Mouse (Mus musculus) embryonic facial prominence, embryonic 13.5 days (tissue): ENCODE measurements around the gene Ankrd12. TPM values are rescaled to one million over a fixed set of nuclear protein-coding genes. Genes with fewer than 3 reads are reported as not detected.

Source experiments
- ATAC-seq: fragments of 200-750 bp; cut with Nextera tagmentation; 2 replicates; pipeline ENCODE4 v1.8.0; 2017; ENCODE audit warnings: low read depth; ENCODE audit not compliant: insufficient number of reproducible peaks, insufficient read depth, low FRiP score, low TSS enrichment
- H3K27ac ChIP-seq: fragments of 300-500 bp; sonication (generic); 2 replicates; pipeline ENCODE4 v1.5.1; 2015; ENCODE audit warnings: moderate library complexity, mild to moderate bottlenecking, inconsistent platforms
- H3K27me3 ChIP-seq: fragments of 300-500 bp; sonication (generic); 2 replicates; pipeline ENCODE4 v1.6.1; 2015; ENCODE audit warnings: mild to moderate bottlenecking, inconsistent platforms
- H3K36me3 ChIP-seq: fragments of 300-500 bp; sonication (generic); 2 replicates; pipeline ENCODE4 v1.6.1; 2015; ENCODE audit warnings: mild to moderate bottlenecking, inconsistent platforms
- H3K4me1 ChIP-seq: fragments of 300-500 bp; sonication (generic); 2 replicates; pipeline ENCODE4 v1.6.1; 2015; ENCODE audit warnings: inconsistent platforms
- H3K4me2 ChIP-seq: fragments of 300-500 bp; sonication (generic); 2 replicates; pipeline ENCODE4 v1.6.1; 2015; ENCODE audit warnings: moderate library complexity, mild to moderate bottlenecking, inconsistent platforms
- H3K4me3 ChIP-seq: fragments of 300-500 bp; sonication (generic); 2 replicates; pipeline ENCODE4 v1.5.1; 2015; ENCODE audit warnings: mild to moderate bottlenecking, inconsistent platforms
- H3K9ac ChIP-seq: fragments of 300-500 bp; sonication (generic); 2 replicates; pipeline ENCODE4 v1.6.1; 2015; ENCODE audit warnings: mild to moderate bottlenecking, inconsistent platforms
- H3K9me3 ChIP-seq: fragments of 300-500 bp; sonication (generic); 2 replicates; pipeline ENCODE4 v1.6.1; 2016; ENCODE audit warnings: inconsistent platforms
- WGBS: fragments of 180-500 bp; shearing (Covaris S2); methylation state at CpG from one replicate; pipeline ENCODE4 v1.1.7; 2015; ENCODE audit warnings: mixed read lengths; 5-methylcytosine and 5-hydroxymethylcytosine counted together
- polyA plus RNA-seq: library from polyadenylated mRNA; unstranded; fragments of >200 nt; fragmentation: Nextera tagmentation; extraction: Ambion mirVana; gene quantifications from 2 replicates; pipeline ENCODE4 v1.2.1, GENCODE M21; 2015

Gene Ankrd12
- polyA plus RNA-seq, 1 experiment from 2014 or later = 41.4 TPM

DNA sequence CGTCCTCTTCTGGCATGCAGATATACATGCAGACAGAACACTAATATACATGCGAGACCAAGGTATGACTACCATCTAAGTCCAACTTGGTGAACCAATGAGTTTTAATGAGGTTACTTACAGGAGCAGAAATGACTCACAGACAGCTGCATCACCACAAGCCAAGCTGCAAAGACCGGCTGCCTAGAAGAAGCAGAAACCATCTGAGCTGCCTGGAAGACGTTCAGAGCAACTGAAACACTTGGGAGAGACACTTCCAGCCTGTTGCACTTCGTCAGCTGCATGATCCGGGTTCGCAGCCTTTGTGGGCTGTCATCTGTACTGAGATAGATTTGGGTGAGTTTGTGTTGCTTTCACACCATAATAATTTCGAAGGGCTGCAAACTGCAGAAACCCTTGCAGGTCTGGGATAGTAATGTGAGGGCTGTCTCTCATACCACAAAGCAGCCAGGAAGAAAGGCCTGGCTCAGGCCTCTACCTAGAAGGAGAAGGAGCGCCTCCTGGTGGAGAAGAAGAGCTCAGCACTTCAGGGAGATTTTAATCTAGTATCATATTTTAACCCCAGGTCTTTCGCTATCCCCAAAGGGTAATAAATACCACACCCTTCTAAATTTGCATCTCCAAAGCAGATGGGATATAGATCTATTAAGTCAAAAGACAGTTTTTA lies 29.8 kb upstream of the Ankrd12 start:
- no peaks in the 10 kb centered on the region for H3K27me3 ChIP-seq
- H3K27ac ChIP-seq = no peak overlapping the region
- H3K4me1 ChIP-seq = peaks cover 4% of the 10 kb centered on the region
- no peak overlapping the region for H3K4me2 ChIP-seq
- 53% methylated on average over 10 of the region's 10 CpGs for WGBS
- H3K9ac ChIP-seq = peak overlapping the region; percentile 36; the same call in 1 of the 2 replicates
- H3K4me3 ChIP-seq = no peak overlapping the region
- H3K36me3 ChIP-seq = no peaks in the 10 kb centered on the region
- H3K9me3 ChIP-seq = no peaks in the 10 kb centered on the region
- no peak for ATAC-seq

DNA sequence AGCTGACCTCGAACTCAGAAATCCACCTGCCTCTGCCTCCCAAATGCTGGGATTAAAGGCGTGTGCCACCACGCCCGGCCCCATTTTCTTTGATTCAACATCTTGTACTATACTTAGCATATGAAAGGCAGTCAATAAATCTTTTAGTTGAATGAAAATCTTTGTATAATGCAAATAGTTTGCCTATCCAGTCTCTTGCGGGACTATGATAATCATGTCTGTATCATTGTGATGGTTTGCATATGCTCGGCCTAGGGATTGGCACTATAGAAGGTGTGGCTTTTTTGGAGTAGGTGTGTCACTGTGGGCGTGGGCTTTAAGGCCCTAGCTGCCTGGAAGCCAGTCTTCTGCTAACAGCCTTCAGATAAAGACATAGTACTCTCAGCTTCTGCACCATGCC lies 27.2 kb upstream of the Ankrd12 start:
- peaks cover 15% of the 10 kb centered on the region for H3K4me1 ChIP-seq
- H3K4me2 ChIP-seq = no peak overlapping the region
- no peak overlapping the region for H3K4me3 ChIP-seq
- H3K36me3 ChIP-seq = no peaks in the 10 kb centered on the region
- H3K9me3 ChIP-seq = no peaks in the 10 kb centered on the region
- WGBS = 86% methylated on average over 7 of the region's 7 CpGs
- H3K27ac ChIP-seq = no peak overlapping the region
- H3K27me3 ChIP-seq = no peaks in the 10 kb centered on the region
- ATAC-seq = no peak
- no peak overlapping the region for H3K9ac ChIP-seq

DNA sequence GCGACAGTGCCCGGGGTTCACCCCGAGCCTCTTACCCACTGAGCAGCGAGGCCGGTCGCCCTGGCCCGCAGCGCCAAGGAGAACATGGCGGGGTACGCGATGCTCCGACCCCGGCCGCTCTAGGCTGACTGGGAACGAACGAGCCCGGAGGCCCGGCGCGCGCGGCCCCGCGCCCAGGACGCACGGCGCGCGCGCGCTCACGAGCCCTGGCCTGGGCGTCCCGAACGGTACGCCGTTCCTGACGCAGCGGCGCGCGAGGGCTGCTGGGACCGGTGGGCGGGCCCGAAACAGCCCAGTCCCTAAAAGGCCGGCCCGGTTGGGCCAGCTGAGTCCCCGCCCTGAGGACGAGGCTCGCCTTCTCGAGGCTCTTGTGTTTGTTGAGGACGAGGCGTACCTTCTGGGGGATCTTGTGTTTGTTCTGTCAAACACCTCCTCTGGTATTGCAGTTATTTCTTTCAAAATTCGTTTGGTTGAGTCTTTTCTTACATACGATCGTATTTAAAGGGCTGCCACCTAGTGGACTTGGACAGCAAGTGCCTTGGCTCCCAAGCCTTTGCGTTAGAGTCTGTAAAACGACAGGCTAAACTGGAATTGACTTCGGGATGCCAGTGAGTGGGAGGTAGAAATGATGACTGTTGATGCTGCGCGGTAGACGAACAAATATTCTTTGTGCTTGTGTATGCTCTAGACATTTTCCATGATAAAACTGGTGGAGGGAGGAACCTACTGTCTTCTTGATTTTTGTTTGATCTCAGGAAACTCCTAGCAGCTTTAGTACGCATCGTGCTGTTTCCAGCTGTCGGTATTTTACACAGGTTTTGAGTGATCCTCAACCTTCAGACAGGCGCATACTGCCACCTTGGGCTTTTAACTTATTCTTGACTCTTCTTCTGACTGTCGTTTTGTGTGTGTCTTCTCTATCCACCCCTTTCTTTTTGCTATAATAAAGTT lies 24.8 kb upstream of the Ankrd12 start, which contains the start of gene Ndufv2:
TSS of gene Ndufv2 (minus strand) at position 180 of the 951 bp plus-strand sequence.
- no peaks in the 10 kb centered on the region for H3K9me3 ChIP-seq
- H3K27ac ChIP-seq = peak within 1 kb of the TSS; percentile 94
- no peaks in the 10 kb centered on the region for H3K27me3 ChIP-seq
- ATAC-seq = peak; percentile 98
- H3K4me1 ChIP-seq = peaks cover 23% of the 10 kb centered on the region
- H3K36me3 ChIP-seq = peaks cover 5% of the 10 kb centered on the region; the same call in 1 of the 2 replicates
- H3K4me2 ChIP-seq = peak within 1 kb of the TSS; percentile 95
- H3K4me3 ChIP-seq = peak within 1 kb of the TSS; percentile 91
- peak within 1 kb of the TSS; percentile 96 for H3K9ac ChIP-seq
- WGBS = under 1% methylated on average over 67 of the region's 67 CpGs

DNA sequence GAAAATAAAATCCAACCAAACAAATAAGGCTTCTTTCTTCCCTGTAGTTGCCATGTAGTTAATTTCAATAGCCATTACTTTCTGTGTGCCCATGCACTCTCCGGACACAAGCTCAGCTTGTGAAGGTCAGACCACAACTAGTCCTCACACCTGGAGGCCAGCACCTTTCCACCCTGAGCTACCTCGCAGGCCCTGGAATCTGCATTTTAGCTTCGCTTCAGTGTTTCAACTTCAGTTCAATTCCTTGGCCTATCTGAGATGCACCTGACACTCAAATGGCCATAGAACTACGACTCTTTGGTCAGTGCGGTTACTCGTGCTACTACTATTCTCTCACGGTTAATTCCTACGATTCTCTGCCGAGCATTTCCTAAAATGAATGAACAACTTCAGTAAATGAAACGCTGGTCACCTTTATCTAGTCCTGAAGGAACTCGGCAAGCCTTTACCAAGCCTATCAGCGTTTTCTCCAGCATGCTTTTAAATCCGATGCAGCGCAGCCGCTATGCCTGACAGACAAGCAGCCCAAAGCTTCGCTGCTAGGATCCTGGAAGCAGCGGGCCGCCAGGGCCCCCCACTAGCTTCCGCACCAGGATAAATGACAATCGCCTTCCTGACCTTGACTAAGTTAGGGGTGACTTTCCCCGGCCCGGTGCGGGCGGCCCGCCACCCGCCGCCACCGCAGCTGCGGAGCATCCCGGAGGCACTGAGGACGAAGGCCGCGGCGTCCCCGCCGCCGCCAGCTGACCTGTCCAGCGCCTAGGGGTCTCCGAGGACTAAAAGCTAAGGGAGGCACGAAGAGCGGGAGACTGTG lies 23.9 kb upstream of the Ankrd12 start:
- Histone ChIP-seq H3K27me3 (no peaks in the 10 kb centered on the region), H3K4me3 (peak overlapping the region; percentile 91), H3K9me3 (no peaks in the 10 kb centered on the region), H3K9ac (peak overlapping the region; percentile 96), H3K36me3 (peaks cover 5% of the 10 kb centered on the region; the same call in 1 of the 2 replicates), H3K4me2 (peak overlapping the region; percentile 95), H3K4me1 (peaks cover 23% of the 10 kb centered on the region), H3K27ac (peak overlapping the region; percentile 94)
- ATAC-seq = no peak
- under 1% methylated on average over 41 of the region's 41 CpGs for WGBS

DNA sequence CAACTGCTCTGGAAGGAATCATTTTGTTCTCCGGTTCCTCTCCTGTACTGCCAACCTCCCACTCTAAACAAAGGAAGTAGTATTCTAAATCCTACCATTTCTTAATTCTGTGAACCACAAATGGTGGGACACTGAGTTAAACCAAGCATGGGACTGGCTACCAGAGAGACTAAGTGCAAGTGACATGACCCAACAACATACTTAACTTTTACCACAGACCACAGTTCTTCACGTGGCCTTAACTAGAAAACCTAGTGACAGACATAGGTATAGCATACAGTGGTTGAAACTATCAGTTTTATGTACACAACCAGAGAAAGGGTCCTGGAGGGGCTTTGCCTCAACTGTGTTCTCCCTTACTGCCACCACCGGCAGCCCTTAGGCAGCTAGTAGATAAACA lies 15.8 kb upstream of the Ankrd12 start:
- H3K27ac ChIP-seq = no peak overlapping the region; the same call in 1 of the 2 replicates
- no peak overlapping the region for H3K4me3 ChIP-seq
- no peak overlapping the region for H3K4me2 ChIP-seq
- 73% methylated on average over 3 of the region's 3 CpGs for WGBS
- no peak overlapping the region for H3K9ac ChIP-seq
- H3K9me3 ChIP-seq = no peaks in the 10 kb centered on the region
- H3K36me3 ChIP-seq = peaks cover 32% of the 10 kb centered on the region
- no peaks in the 10 kb centered on the region for H3K27me3 ChIP-seq
- peaks cover 14% of the 10 kb centered on the region; the same call in 1 of the 2 replicates for H3K4me1 ChIP-seq
- ATAC-seq = no peak

DNA sequence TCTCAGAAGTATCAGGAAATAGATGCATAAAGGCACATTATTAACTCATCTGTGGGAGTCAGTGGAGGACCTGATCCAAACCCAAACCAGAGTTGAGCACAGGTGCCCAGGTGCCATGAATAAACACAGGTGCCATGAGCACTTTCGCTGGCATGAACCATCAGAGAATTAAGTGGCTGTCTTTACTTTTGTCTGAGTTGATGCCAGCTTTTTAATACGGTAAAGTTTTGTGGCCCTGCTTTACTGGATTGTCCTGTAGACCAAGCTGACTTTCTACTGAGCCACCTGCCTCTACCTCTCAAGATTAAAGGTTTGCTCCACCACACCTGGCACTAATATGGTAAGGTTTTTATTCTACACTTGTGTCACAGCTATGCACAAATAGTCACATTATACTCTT lies 15.2 kb upstream of the Ankrd12 start:
- peaks cover 32% of the 10 kb centered on the region for H3K36me3 ChIP-seq
- H3K27ac ChIP-seq = no peak overlapping the region
- peaks cover 11% of the 10 kb centered on the region; the same call in 1 of the 2 replicates for H3K4me1 ChIP-seq
- WGBS = 93% methylated on average over 2 of the region's 2 CpGs
- H3K4me2 ChIP-seq = no peak overlapping the region
- H3K9ac ChIP-seq = no peak overlapping the region
- no peak for ATAC-seq
- no peaks in the 10 kb centered on the region for H3K9me3 ChIP-seq
- H3K27me3 ChIP-seq = no peaks in the 10 kb centered on the region
- H3K4me3 ChIP-seq = no peak overlapping the region

DNA sequence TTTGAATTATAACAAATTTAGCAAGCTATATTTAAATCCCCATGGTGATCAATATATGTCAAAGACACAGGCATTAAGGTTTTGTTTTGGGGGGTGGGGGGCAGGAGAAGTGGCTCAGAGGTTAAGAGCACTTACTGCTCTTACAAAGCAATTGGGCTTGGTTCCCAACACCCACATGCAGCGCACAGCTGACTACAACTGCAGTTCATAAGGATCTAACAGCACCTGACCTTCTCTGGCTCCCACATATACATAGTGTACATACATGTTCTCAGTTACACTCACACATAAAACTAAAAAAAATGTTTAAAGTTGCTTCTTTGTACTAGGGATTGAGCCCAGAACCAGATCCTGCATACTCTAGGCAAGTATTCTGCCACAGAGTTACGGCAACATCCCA lies 14.5 kb upstream of the Ankrd12 start:
- peaks cover 37% of the 10 kb centered on the region for H3K36me3 ChIP-seq
- 87% methylated on average over 2 of the region's 2 CpGs for WGBS
- no peaks in the 10 kb centered on the region for H3K9me3 ChIP-seq
- no peak overlapping the region for H3K4me3 ChIP-seq
- no peak overlapping the region for H3K4me2 ChIP-seq
- H3K27me3 ChIP-seq = no peaks in the 10 kb centered on the region
- no peak for ATAC-seq
- no peak overlapping the region for H3K27ac ChIP-seq
- H3K9ac ChIP-seq = no peak overlapping the region
- peaks cover 11% of the 10 kb centered on the region; the same call in 1 of the 2 replicates for H3K4me1 ChIP-seq

DNA sequence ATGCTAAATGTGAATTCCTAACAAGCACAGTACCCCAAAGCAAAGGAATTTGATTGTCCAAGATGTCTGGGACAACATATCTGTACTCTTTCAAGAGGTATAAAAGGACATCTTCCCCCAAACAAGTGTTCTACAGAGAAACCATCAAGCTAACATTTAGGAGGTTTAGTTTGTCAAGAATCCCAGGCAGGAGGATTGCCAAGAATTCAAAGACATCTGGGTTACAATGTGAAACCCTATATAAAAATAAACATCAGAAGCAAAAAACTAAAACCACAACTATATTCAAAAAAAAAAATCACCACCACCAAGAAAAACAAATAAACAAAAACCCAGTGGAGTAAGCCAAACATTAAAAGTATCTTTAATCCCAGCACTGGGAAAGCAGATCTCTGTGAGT lies 13.4 kb upstream of the Ankrd12 start:
- no peaks in the 10 kb centered on the region for H3K27me3 ChIP-seq
- no peaks in the 10 kb centered on the region for H3K9me3 ChIP-seq
- H3K4me3 ChIP-seq = no peak overlapping the region
- no peak overlapping the region for H3K9ac ChIP-seq
- no peak overlapping the region for H3K27ac ChIP-seq
- no peak for ATAC-seq
- H3K4me2 ChIP-seq = no peak overlapping the region
- peaks cover 11% of the 10 kb centered on the region; the same call in 1 of the 2 replicates for H3K4me1 ChIP-seq
- H3K36me3 ChIP-seq = peaks cover 48% of the 10 kb centered on the region

DNA sequence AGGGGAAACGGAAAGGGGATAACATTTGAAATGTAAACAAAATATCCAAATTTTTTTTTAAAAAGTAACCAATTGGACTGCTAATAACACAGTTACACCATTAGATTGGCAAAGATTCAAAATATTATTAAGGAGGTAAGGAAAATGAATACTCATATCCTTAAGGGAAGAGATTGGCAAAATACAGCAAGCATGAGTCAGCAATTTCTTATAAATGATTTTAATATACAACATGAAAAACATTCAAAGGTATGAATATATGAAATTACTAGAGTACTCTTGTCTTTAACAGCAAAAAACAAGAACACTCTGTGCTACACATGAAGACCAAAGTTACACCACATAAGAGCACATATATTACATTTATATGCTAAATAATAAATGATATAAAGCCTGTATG lies 8.1 kb upstream of the Ankrd12 start:
- no peak overlapping the region for H3K4me3 ChIP-seq
- ATAC-seq = no peak
- no peak overlapping the region for H3K4me2 ChIP-seq
- no peaks in the 10 kb centered on the region for H3K4me1 ChIP-seq
- WGBS = 97% methylated on average over 1 of the region's 1 CpGs
- H3K27ac ChIP-seq = no peak overlapping the region
- H3K36me3 ChIP-seq = peaks cover 57% of the 10 kb centered on the region
- H3K9me3 ChIP-seq = no peaks in the 10 kb centered on the region
- no peak overlapping the region for H3K9ac ChIP-seq
- H3K27me3 ChIP-seq = no peaks in the 10 kb centered on the region

DNA sequence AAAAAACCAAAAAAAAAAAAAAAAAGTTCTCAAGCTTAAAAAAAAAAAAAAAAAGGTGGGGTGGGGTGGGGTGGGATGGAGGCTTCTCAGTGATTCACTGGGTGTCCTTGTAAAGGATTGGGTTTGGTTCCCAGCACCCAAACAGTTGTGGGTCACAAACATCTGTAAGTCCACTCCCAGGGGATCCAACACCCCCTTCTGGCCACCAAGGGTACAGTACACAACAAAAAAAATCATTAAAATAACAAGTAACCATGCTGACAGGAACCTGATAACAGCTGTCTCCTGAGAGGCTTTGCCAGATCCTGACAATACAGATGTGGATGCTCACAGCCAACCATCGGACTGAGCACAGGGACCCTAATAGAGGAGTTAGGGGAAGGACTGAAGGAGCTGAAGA lies 7.6 kb upstream of the Ankrd12 start:
- Histone ChIP-seq H3K4me2 (no peak overlapping the region), H3K4me3 (no peak overlapping the region), H3K36me3 (peaks cover 58% of the 10 kb centered on the region), H3K9ac (no peak overlapping the region), H3K27me3 (no peaks in the 10 kb centered on the region), H3K4me1 (no peaks in the 10 kb centered on the region), H3K27ac (no peak overlapping the region), H3K9me3 (no peaks in the 10 kb centered on the region)
- whole genome bisulfite sequencing = 63% methylated on average over 1 of the region's 1 CpGs
- ATAC-seq = no peak

DNA sequence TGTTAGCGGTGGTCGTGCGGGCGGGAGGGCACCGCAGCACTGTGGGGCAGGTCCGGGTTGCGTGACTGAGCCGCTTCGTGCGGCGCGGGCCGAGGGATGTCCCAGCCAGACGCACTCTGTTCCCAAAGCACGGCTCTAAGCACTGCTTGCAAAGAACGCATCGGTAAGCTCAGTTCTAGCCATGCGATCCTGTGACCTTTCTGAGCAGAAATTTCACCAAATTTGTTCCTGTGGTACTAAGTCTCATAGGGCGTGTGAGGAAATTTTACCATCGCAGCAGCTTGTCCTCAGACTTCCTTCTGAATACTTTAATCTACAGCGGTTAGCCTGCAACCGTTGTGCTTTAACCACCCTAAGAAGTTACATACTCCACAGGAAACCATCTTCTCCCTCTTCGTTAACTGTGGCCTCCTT lies 555 bp upstream of the Ankrd12 start:
- peak; percentile 39; the same call in 1 of the 2 replicates for ATAC-seq
- peak overlapping the region; percentile 85 for H3K9ac ChIP-seq
- H3K4me3 ChIP-seq = peak overlapping the region; percentile 96
- peak overlapping the region; percentile 73 for H3K4me2 ChIP-seq
- H3K36me3 ChIP-seq = peaks cover 26% of the 10 kb centered on the region
- under 1% methylated on average over 23 of the region's 23 CpGs for WGBS
- no peaks in the 10 kb centered on the region for H3K9me3 ChIP-seq
- H3K4me1 ChIP-seq = peaks cover 30% of the 10 kb centered on the region
- peak overlapping the region; percentile 93 for H3K27ac ChIP-seq
- H3K27me3 ChIP-seq = no peaks in the 10 kb centered on the region
